Mouse (Mus musculus): ENCODE data around the gene Ctdspl. TPM values are rescaled to one million over a fixed set of nuclear protein-coding genes. Genes with fewer than 3 reads are reported as not detected.

Ctdspl gene
- polyA plus RNA-seq, 1 experiment from 2014 or later, result 9.0 TPM

GRCm38 (mm10) chr9:119068266-119068665 lies 142.0 kb downstream of the Ctdspl start:
- H3K36me3 ChIP-seq (ENCODE audit: control insufficient read depth, insufficient read depth, low read length), result no peaks in the 10 kb centered on the region
- no peaks in the 10 kb centered on the region for H3K9me3 ChIP-seq (ENCODE audit: control insufficient read depth, low read length)
- no peak overlapping the region for H3K27ac ChIP-seq (ENCODE audit: low read depth, low read length)
- no peaks in the 10 kb centered on the region for H3K4me1 ChIP-seq (replicated peaks; ENCODE audit: control insufficient read depth, insufficient read depth, low read length)
- no peak for DNase-seq (ENCODE audit: low spot score)
- 93% methylated on average over 11 of the region's 11 CpGs for WGBS
- no peaks in the 10 kb centered on the region for H3K27me3 ChIP-seq (ENCODE audit: control insufficient read depth, insufficient read depth, low read length)
- H3K9ac ChIP-seq (ENCODE audit: low read length), result no peak overlapping the region
- no peak overlapping the region for H3K4me2 ChIP-seq (ENCODE audit: low read depth, low read length, severe bottlenecking)
- no peak overlapping the region for H3K4me3 ChIP-seq (ENCODE audit: low read depth, low read length)
- ATAC-seq (replicated peaks; ENCODE audit: low FRiP score), result no peak; the same call in 1 of the 2 replicates

GRCm38 (mm10) chr9:119070173-119070825 lies 144.0 kb downstream of the Ctdspl start:
- ATAC-seq (replicated peaks; ENCODE audit: low FRiP score), result no peak
- WGBS, result 88% methylated on average over 13 of the region's 13 CpGs
- no peaks in the 10 kb centered on the region for H3K27me3 ChIP-seq (ENCODE audit: control insufficient read depth, insufficient read depth, low read length)

GRCm38 (mm10) chr9:119071786-119072185 lies 145.5 kb downstream of the Ctdspl start:
- ATAC-seq (replicated peaks; ENCODE audit: low FRiP score), result no peak
- no peak overlapping the region for H3K9ac ChIP-seq (ENCODE audit: low read length)
- H3K27ac ChIP-seq (ENCODE audit: low read depth, low read length), result no peak overlapping the region
- H3K27me3 ChIP-seq (ENCODE audit: control insufficient read depth, insufficient read depth, low read length), result no peaks in the 10 kb centered on the region
- no peak overlapping the region for H3K4me2 ChIP-seq (ENCODE audit: low read depth, low read length, severe bottlenecking)
- H3K4me1 ChIP-seq (replicated peaks; ENCODE audit: control insufficient read depth, insufficient read depth, low read length), result no peaks in the 10 kb centered on the region
- H3K9me3 ChIP-seq (ENCODE audit: control insufficient read depth, low read length), result no peaks in the 10 kb centered on the region
- DNase-seq (ENCODE audit: low spot score), result no peak
- H3K4me3 ChIP-seq (ENCODE audit: low read depth, low read length), result no peak overlapping the region
- H3K36me3 ChIP-seq (ENCODE audit: control insufficient read depth, insufficient read depth, low read length), result no peaks in the 10 kb centered on the region
- WGBS, result 88% methylated on average over 9 of the region's 9 CpGs

More at GRCm38 (mm10) chr9:119070173-119070825, 144.0 kb downstream of the Ctdspl start:
- Histone ChIP-seq H3K36me3 (ENCODE audit: control insufficient read depth, insufficient read depth, low read length) (no peaks in the 10 kb centered on the region), H3K4me2 (ENCODE audit: low read depth, low read length, severe bottlenecking) (no peak overlapping the region), H3K4me1 (replicated peaks; ENCODE audit: control insufficient read depth, insufficient read depth, low read length) (no peaks in the 10 kb centered on the region), H3K9me3 (ENCODE audit: control insufficient read depth, low read length) (no peaks in the 10 kb centered on the region), H3K9ac (ENCODE audit: low read length) (no peak overlapping the region), H3K27ac (ENCODE audit: low read depth, low read length) (no peak overlapping the region), H3K4me3 (ENCODE audit: low read depth, low read length) (no peak overlapping the region)
- no peak for DNase-seq (ENCODE audit: low spot score)

- H3K27ac ChIP-seq (ENCODE audit: low read depth, low read length), result no peak overlapping the region
- no peak overlapping the region for H3K4me3 ChIP-seq (ENCODE audit: low read depth, low read length)
- H3K4me1 ChIP-seq (replicated peaks; ENCODE audit: control insufficient read depth, insufficient read depth, low read length), result no peaks in the 10 kb centered on the region
- DNase-seq (ENCODE audit: low spot score) (no peak), ATAC-seq (replicated peaks; ENCODE audit: low FRiP score) (no peak)
- H3K9me3 ChIP-seq (ENCODE audit: control insufficient read depth, low read length), result no peaks in the 10 kb centered on the region
- H3K9ac ChIP-seq (ENCODE audit: low read length), result no peak overlapping the region
- WGBS, result 92% methylated on average over 15 of the region's 15 CpGs
- no peaks in the 10 kb centered on the region for H3K27me3 ChIP-seq (ENCODE audit: control insufficient read depth, insufficient read depth, low read length)
- no peaks in the 10 kb centered on the region for H3K36me3 ChIP-seq (ENCODE audit: control insufficient read depth, insufficient read depth, low read length)
- no peak overlapping the region for H3K4me2 ChIP-seq (ENCODE audit: low read depth, low read length, severe bottlenecking)
Observed at GRCm38 (mm10) chr9:119073184-119073895, 147.1 kb downstream of the Ctdspl start.

- no peak overlapping the region for H3K4me2 ChIP-seq (ENCODE audit: low read depth, low read length, severe bottlenecking)
- H3K27ac ChIP-seq (ENCODE audit: low read depth, low read length), result no peak overlapping the region
- no peaks in the 10 kb centered on the region for H3K9me3 ChIP-seq (ENCODE audit: control insufficient read depth, low read length)
- no peaks in the 10 kb centered on the region for H3K27me3 ChIP-seq (ENCODE audit: control insufficient read depth, insufficient read depth, low read length)
- no peaks in the 10 kb centered on the region for H3K4me1 ChIP-seq (replicated peaks; ENCODE audit: control insufficient read depth, insufficient read depth, low read length)
- no peak for ATAC-seq (replicated peaks; ENCODE audit: low FRiP score)
- no peak overlapping the region for H3K4me3 ChIP-seq (ENCODE audit: low read depth, low read length)
- 78% methylated on average over 16 of the region's 16 CpGs for WGBS
- H3K36me3 ChIP-seq (ENCODE audit: control insufficient read depth, insufficient read depth, low read length), result no peaks in the 10 kb centered on the region
- DNase-seq (ENCODE audit: low spot score), result no peak
- no peak overlapping the region for H3K9ac ChIP-seq (ENCODE audit: low read length)
Observed at GRCm38 (mm10) chr9:119075685-119076084, 149.4 kb downstream of the Ctdspl start.

- H3K27ac ChIP-seq (ENCODE audit: low read depth, low read length), result no peak overlapping the region
- no peak overlapping the region for H3K4me3 ChIP-seq (ENCODE audit: low read depth, low read length)
- DNase-seq (ENCODE audit: low spot score) (no peak), ATAC-seq (replicated peaks; ENCODE audit: low FRiP score) (no peak)
- no peak overlapping the region for H3K9ac ChIP-seq (ENCODE audit: low read length)
- peaks cover 9% of the 10 kb centered on the region for H3K4me1 ChIP-seq (replicated peaks; ENCODE audit: control insufficient read depth, insufficient read depth, low read length)
- 84% methylated on average over 5 of the region's 5 CpGs for WGBS
- H3K9me3 ChIP-seq (ENCODE audit: control insufficient read depth, low read length), result no peaks in the 10 kb centered on the region
- H3K27me3 ChIP-seq (ENCODE audit: control insufficient read depth, insufficient read depth, low read length), result no peaks in the 10 kb centered on the region
- H3K4me2 ChIP-seq (ENCODE audit: low read depth, low read length, severe bottlenecking), result no peak overlapping the region
- H3K36me3 ChIP-seq (ENCODE audit: control insufficient read depth, insufficient read depth, low read length), result no peaks in the 10 kb centered on the region
Observed at GRCm38 (mm10) chr9:119080040-119080675, 153.9 kb downstream of the Ctdspl start.

GRCm38 (mm10) chr9:119082039-119082438 lies 155.8 kb downstream of the Ctdspl start:
- 4% methylated on average over 8 of the region's 8 CpGs for WGBS
- Histone ChIP-seq H3K27me3 (ENCODE audit: control insufficient read depth, insufficient read depth, low read length) (no peaks in the 10 kb centered on the region), H3K27ac (ENCODE audit: low read depth, low read length) (peak overlapping the region; percentile 51), H3K4me2 (ENCODE audit: low read depth, low read length, severe bottlenecking) (no peak overlapping the region), H3K4me1 (replicated peaks; ENCODE audit: control insufficient read depth, insufficient read depth, low read length) (peaks cover 12% of the 10 kb centered on the region), H3K36me3 (ENCODE audit: control insufficient read depth, insufficient read depth, low read length) (no peaks in the 10 kb centered on the region), H3K4me3 (ENCODE audit: low read depth, low read length) (no peak overlapping the region), H3K9ac (ENCODE audit: low read length) (peak overlapping the region; percentile 24), H3K9me3 (ENCODE audit: control insufficient read depth, low read length) (no peaks in the 10 kb centered on the region)
- DNase-seq (ENCODE audit: low spot score) (peak; percentile 71), ATAC-seq (replicated peaks; ENCODE audit: low FRiP score) (peak; percentile 86)

GRCm38 (mm10) chr9:119082656-119083430 lies 156.6 kb downstream of the Ctdspl start:
- Histone ChIP-seq H3K27me3 (ENCODE audit: control insufficient read depth, insufficient read depth, low read length) (no peaks in the 10 kb centered on the region), H3K27ac (ENCODE audit: low read depth, low read length) (peak overlapping the region; percentile 51), H3K9me3 (ENCODE audit: control insufficient read depth, low read length) (no peaks in the 10 kb centered on the region), H3K4me2 (ENCODE audit: low read depth, low read length, severe bottlenecking) (no peak overlapping the region), H3K4me1 (replicated peaks; ENCODE audit: control insufficient read depth, insufficient read depth, low read length) (peaks cover 12% of the 10 kb centered on the region), H3K4me3 (ENCODE audit: low read depth, low read length) (no peak overlapping the region), H3K36me3 (ENCODE audit: control insufficient read depth, insufficient read depth, low read length) (no peaks in the 10 kb centered on the region), H3K9ac (ENCODE audit: low read length) (no peak overlapping the region)
- DNase-seq (ENCODE audit: low spot score), result no peak
- peak; percentile 16; the same call in 1 of the 2 replicates for ATAC-seq (replicated peaks; ENCODE audit: low FRiP score)
- WGBS, result 65% methylated on average over 7 of the region's 7 CpGs
